Mouse (Mus musculus): ENCODE results near the gene Rere. TPM values are rescaled to one million over a fixed set of nuclear protein-coding genes. Genes with fewer than 3 reads are reported as not detected.
"Not testable (repeated sequence)": the region's sequence is repeated elsewhere in the genome, so short reads cannot be mapped to it uniquely, and the experiment has no call there.

The Rere gene
- total RNA-seq, 1 experiment from 2014 or later, result 108 TPM

- DNase-seq, result no peak
Observed at GRCm38 (mm10) chr4:150283335-150283638, 1.8 kb downstream of the Rere start.

DNA sequence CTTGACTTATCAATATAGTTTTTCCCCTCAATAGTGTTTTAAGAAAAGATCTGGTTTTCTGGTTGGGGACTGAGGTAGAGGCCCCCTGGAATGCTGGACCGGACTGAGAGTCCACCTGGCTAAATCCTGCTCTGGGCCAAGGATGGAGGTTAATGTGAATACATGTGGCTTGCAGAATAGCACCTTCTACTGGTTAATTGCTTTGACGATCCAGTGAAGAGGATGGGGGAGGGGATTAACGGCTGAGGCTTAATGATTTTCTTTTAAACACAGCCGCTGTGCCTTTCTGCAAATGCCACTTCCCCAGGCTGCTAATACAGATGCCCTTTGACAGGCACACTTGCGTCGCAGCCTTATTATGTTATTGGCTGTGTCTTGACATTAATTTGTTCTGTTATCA, 2.5 kb downstream of the Rere start:
- no peak for DNase-seq

- no peak for DNase-seq
Observed at GRCm38 (mm10) chr4:150286980-150287379, 5.5 kb downstream of the Rere start.

DNA sequence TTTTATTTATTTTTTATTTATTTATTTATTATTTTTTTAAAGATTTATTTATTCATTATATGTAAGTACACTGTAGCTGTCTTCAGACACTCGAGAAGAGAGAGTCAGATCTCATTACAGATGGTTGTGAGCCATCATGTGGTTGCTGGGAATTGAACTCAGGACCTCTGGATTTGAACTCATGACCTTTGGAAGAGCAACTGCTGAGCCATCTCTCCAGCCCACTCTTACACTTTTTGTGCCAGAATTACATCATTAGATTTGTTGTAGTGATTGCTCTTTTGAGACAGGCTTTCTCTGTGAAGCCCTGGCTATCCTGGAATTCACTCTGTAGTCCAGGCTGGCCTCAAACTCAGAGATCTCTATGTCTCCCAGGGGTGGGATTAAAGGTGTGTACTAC, 6.0 kb downstream of the Rere start:
- DNase-seq, result not testable (repeated sequence)

- no peak for DNase-seq
Observed at GRCm38 (mm10) chr4:150291900-150292299, 10.5 kb downstream of the Rere start.

- DNase-seq, result no peak
Observed at GRCm38 (mm10) chr4:150294870-150295269, 13.4 kb downstream of the Rere start.

DNA sequence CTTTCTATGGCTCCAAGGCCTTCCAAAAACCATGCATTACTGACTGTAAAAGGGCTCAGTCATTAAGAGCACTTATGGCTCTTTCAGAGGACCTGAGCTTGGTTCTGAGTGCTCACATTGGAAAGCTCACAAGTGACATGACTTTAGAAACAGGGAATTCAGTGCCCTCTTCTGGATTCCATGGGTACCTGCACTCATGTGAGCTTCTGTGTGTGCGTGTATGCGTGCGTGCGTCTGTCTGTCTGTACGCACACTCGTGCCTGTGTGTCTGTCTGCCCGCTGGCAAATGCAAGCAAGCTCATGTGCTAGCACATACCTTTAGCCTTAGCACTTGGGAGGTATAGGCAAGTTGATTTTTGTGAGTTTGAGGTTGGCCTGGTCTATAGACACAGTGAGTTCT, 14.5 kb downstream of the Rere start:
- no peak for DNase-seq

DNA sequence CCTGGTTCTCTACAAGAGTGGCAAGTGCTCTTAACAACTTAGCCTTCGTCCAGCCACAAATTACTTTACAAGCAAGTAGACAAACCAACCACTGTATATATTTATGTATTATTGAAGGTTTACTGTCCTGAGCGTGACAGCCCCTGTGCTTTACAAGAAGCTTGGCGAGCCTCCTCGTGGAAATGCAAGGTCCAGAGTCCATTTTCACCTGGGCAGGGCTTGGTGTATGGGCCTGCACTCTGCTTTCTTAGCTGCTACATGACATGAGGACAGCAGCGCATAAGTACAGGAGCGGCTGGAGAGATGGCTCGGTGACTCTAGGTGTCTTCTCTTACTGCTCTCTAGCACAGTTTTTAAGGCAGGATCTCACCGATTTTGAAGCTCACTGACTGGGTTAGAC, 21.3 kb downstream of the Rere start:
- DNase-seq, result no peak

GRCm38 (mm10) chr4:150306701-150307100, 25.3 kb downstream of the Rere start:
- no peak for DNase-seq

DNA sequence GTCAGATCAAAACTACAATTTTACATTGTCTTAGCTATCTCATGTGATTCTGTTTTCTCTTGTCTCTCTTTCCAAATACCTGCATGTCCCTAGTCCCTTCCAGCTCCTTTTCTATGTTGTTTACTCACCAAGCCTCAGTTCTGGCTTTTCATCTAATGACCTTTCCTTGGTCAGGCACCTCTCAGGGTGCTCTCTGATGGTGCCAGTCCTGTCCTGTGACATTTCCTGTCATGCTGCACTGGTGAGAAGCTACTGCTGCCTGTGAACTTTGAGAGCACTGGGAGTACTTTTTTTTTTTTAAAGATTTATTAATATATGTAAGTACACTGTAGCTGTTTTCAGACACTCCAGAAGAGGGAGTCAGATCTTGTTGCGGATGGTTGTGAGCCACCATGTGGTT, 25.8 kb downstream of the Rere start:
- DNase-seq, result no peak

DNA sequence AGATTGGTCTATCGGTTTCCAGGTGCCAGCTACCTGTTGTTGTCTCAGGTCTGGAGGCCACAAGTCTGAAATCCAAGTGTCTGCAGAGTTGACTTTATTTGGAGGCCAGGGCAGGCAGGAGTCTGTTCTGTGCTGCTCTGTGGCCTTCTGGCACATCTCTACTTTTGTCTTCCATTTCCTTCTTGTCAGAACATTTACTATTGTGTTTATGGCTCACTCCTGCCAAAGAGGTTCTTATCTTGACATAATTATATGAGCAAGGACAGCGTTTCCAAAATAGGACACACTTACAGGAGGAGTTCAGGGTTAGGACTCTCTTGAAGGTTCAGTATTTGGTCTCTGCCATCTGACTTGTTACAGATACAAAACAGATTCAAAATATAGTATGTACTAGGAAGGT, 30.0 kb downstream of the Rere start:
- DNase-seq, result peak; percentile 28

DNA sequence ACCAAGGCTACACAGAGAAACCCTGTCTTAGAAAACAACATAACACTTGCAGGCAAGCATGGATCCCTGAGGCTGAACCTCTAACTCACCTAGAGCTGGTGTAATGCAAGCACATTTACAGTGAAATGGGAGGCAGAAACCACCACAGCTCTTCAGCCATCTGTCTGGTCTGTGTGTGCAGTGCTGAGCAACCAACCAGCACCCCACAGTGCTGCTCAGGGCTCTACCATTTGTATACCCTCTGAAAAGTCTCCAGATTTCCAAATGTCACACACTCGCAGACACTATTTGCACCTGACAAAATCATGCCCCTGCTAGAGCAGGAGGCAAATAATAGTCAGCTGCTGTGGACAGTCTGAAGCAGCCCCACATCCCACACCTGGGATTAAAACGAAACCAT, 31.2 kb downstream of the Rere start:
- DNase-seq, result no peak

GRCm38 (mm10) chr4:150315301-150315700, 33.9 kb downstream of the Rere start:
- no peak for DNase-seq

DNA sequence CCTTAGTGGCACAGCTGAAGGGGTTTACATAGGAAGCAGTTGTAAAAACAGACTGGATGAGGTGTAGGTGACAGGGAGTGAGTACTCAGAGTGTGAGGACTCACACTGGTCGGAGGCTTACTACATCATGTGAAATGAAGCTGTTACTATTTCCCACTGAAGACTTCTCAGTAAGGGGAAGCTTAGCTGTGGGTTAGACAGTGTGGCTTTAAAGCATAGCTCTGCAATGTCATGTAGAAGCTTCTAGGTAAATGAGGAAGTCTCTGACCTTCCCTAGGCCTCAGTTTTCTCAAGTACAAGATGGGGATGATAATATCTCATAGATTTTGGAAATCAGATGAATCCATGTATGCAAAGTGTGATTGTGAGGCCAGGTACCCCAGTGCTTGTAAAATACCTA, 35.1 kb downstream of the Rere start:
- DNase-seq, result no peak

DNA sequence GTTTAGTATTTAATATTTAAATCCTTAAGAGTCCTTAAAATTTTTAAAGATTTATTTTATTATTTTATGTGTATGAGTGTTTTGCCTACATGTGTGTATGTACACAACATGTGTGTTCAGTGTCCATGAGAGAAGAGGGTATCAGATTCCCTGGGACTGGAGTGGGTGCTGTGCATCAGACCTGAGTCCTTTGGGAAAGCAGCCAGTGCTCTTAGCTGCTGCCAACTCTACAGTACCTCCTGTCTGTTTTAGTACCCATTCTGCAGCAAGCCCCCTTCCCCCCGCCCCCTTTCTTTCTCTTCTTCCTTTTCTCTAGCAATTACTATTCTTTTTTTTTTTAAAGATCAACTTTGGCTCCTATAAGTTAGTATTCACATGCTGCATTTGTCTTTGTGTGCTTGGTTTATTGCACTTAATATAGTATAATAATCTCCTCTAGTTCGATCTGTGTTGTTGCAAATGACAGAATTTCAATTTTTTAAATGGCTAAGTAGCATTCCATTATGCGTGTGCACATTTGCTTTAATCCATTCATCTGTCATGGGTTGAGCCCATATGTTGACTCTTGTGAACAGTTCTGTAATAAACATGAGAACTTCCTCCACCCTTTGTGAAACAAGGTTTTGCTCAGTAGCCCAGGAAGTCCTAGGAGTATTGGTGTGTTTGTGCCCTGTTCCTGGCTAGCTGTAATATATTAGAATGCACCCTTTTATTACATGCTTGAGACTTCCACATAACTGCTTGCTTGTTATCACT, 43.8 kb downstream of the Rere start:
- DNase-seq, result no peak

DNA sequence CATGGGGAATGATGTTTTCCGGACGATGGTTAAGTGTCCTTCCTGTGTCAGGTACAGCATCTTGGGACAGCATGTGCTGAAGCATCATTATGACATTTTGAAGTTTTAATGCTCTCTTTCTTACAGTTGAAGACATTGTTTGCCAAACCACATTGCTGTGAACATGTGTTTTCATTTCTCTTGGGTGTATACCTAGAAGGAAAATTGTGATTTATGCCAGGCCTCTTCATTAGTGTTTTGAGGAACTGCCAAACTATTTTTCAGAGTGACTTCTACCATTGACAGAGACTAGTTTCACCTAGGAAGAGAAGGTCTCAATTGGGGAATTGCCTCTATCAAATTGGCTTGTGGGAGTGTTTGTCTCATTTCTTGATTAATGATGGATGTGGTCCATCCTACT, 44.6 kb downstream of the Rere start:
- no peak for DNase-seq

DNA sequence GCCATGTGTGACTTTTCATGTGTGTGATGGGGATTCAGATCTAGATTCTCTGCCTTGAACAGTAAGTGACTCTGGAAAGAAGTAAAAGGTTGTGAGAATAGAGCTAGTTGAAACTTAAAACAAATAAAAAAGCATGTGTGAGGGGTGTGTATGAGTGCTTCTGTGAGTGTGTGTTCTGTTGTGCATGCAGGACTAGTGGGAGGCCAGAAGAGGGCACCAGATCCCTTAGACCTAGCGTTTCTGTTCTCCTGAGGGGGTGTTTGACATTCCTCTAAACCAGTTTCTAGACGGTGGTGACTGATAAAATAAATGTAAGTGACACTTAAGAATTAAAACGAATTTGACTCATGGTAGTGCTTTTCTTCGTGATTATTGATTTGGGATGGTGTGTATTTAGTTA, 46.0 kb downstream of the Rere start:
- DNase-seq, result no peak

- no peak for DNase-seq
Observed at GRCm38 (mm10) chr4:150333927-150334682, 52.7 kb downstream of the Rere start.

- no peak for DNase-seq
Observed at GRCm38 (mm10) chr4:150337260-150337659, 55.8 kb downstream of the Rere start.

DNA sequence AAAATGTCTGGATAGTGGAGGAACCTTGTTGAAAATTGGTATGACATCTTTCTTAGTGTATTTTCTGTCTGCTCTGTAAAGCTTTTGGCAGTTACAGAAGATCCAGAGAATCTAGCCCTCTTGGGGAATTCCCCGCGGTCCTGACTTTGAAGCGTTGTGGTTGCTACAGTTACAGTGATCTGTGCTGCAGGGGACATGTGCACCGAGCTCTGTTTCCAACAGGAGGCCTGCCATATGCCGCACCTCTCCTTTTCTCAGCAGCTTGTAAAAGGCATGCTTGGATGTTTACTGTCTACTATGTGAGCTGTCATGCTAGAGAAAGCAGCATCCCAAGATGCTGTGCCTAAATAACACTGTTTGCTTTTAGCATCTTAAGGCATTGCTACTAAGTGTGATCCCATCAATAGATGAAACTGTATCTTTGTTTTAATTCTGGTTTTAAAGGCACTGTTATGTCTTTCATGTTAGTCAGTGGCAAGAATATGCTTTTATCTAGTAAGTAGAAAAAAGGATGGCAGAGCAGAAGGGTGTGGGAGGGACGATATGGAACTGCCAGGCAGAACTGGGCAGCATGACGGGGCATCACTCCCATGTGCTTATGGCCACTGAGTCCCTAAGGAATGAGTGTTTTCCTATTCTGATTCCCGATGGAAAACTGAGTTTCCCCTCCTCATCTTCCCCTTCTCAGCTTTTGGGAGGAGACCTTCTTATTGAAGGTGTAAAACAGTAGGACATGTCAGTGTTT, 57.6 kb downstream of the Rere start:
- DNase-seq, result peak; percentile 42

DNA sequence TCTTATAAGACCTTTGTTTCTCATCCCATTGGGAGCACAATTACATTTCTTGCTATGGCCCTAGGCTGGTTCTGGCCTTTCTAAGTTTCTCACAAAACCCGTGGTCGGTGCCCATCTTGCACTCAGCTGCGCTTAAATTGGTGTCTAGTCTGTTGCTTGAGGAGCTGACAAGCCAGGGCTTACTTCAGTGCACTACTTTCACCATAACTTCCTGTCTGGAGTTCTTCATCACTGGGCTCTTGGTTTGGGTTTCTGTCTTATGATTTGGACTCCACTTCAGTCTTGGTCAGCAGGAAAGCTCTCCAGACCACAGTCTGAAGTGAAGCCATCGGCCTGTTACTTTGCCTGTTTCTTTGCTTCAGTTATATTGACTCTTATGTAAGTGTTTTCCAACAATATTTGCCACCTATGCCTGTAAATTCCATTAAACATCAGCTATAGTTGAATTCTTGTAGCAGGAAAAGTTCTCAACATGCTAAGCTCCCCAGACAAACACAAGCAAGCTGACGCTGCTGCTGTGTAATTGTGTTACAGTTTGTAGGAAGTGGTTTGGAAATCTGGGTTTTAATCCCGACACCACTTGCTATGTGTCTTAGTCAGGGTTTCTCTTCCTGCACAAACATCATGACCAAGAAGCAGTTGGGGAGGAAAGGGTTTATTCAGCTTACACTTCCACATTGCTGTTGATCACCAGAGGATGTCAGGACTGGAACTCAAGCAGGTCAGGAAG, 59.5 kb downstream of the Rere start:
- DNase-seq, result no peak

- no peak for DNase-seq
Observed at GRCm38 (mm10) chr4:150344526-150344925, 63.1 kb downstream of the Rere start.
